Mouse (Mus musculus): ENCODE measurements around the gene Lrrc36. TPM values are rescaled to one million over a fixed set of nuclear protein-coding genes. Genes with fewer than 3 reads are reported as not detected.

Gene Lrrc36
- total and polyA plus RNA-seq, 3 experiments = 0.06 TPM; not detected in 2

DNA sequence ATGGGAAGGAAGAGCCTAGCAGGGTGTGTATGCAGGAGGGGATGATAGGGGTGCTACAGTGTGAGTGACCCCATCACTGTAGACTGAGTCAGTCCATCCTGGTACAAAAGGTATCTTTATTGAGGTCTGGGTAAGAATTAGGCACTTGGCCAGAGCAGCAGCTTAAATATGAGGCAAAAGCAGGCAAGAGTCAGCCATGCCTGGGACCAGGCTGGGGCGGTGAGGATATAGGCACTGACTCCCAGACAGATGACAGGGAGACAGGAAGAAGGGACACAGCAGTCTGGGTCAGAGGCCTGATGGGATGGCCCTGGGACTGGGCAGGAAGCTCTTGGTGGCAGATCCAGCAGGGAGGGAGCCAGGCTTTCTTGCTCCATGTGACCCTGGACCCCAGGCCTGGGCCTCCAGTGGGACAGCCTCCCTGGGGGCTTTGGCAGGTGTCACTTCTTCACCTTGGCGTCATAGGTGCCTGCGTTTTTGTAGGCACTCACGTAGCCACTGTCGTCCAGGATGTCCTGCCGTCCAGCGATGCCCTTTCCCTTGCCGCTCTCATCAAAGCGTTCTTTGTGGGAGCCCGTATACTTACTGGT is 54.1 kb downstream of the Lrrc36 start:
- H3K4me1 ChIP-seq (ENCODE audit: control insufficient read depth in 1 of 2, insufficient read depth in 2 of 2, low read length in 2 of 2) = peaks cover 0 to 3% of the 10 kb centered on the region in 2 experiments; a peak in 1 of 4 replicates
- DNase-seq (ENCODE audit: low read depth, low spot score) = no peak
- H3K36me3 ChIP-seq (ENCODE audit: control insufficient read depth in 1 of 2, insufficient read depth in 2 of 2, low read length in 2 of 2) = no peaks in the 10 kb centered on the region
- H3K27me3 ChIP-seq (ENCODE audit: control insufficient read depth in 1 of 2, insufficient read depth in 2 of 2, low read length in 2 of 2) = no peaks in the 10 kb centered on the region; a peak in 1 of 4 replicates
- no peak overlapping the region for H3K27ac ChIP-seq (ENCODE audit: control insufficient read depth, low read depth, low read length)
- no peaks in the 10 kb centered on the region for H3K79me2 ChIP-seq (ENCODE audit: control insufficient read depth, insufficient read depth, low read length, poor library complexity)
- H3K9me3 ChIP-seq (replicated peaks; ENCODE audit: insufficient read depth, low read length) = no peaks in the 10 kb centered on the region
- H3K9ac ChIP-seq (ENCODE audit: control insufficient read depth, low read depth, low read length, poor library complexity, severe bottlenecking) = no peak overlapping the region
- no peak overlapping the region for H3K4me3 ChIP-seq (ENCODE audit: control insufficient read depth in 1 of 2, insufficient read depth in 1 of 2, low read depth in 2 of 2, low read length in 2 of 2)
- TF ChIP-seq POLR2AphosphoS2 (IDR thresholded peaks at IDR 0.05; ENCODE audit: low read length) (no peak), NELFE (IDR thresholded peaks at IDR 0.05; ENCODE audit: low read depth, low read length) (no peak), USF2 (IDR thresholded peaks at IDR 0.05; ENCODE audit: borderline replicate concordance in 1 of 2, insufficient read depth in 1 of 2, low read depth in 1 of 2, low read length in 2 of 2) (no peak)

DNA sequence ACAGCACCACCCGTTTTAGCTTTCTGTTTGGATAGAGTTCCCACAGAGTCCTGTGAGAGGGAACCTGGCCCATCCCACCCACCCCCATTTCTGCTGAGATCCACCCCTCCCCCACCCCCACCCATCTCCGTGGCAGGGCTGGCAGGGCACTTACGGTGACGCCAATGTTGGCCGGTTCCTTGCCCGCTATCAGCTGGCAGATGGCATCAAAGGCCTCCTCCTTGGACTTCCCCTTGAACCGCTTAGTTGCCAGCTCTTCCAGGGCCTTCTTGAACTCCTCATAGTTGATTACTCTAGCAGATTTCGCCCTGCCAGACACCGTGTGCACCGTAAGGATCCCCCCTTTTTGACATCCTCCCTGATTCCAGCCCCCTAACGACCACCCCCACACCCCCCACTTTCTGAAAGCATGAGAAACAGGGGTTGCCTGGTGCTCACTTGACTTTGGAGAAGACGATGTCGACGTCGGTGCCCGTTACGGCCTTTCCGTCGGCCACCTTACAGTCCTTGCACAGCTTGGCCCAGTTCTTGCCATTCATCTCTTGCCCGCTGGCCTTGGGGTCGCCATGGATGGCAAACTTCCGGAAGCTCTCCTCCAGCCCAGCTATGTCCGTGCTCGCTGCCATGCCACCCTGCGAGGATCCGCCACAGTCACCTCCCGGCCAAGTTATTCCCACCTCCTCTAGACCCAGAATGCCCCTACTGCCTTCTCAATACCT is 54.8 kb downstream of the Lrrc36 start:
- TF ChIP-seq RAD21 (IDR thresholded peaks at IDR 0.05; ENCODE audit: low read depth, low read length) (no peak), TCF12 (IDR thresholded peaks at IDR 0.05; ENCODE audit: low read depth, low read length) (no peak), ELF1 (IDR thresholded peaks at IDR 0.05; ENCODE audit: low read depth, low read length) (no peak), MYB (IDR thresholded peaks at IDR 0.05; ENCODE audit: low read depth, low read length) (no peak), KAT2A (conservative IDR thresholded peaks at IDR 0.05; ENCODE audit: low read depth, low read length) (no peak), GABPA (IDR thresholded peaks at IDR 0.05; ENCODE audit: low read depth, low read length) (no peak), POLR2AphosphoS5 (IDR thresholded peaks at IDR 0.05; ENCODE audit: borderline replicate concordance, low read depth, low read length) (no peak), TBP (IDR thresholded peaks at IDR 0.05; ENCODE audit: low read depth, low read length) (no peak), CTCF (IDR thresholded peaks at IDR 0.05 in 2 of 3, conservative IDR thresholded peaks at IDR 0.05 in 1 of 3; ENCODE audit: control insufficient read depth in 1 of 3, insufficient read depth in 1 of 3, low read depth in 2 of 3, low read length in 3 of 3, poor library complexity in 1 of 3, severe bottlenecking in 1 of 3) (no peak), MYC (IDR thresholded peaks at IDR 0.05; ENCODE audit: low read depth, low read length) (no peak), POLR2A (IDR thresholded peaks at IDR 0.05; ENCODE audit: control insufficient read depth in 1 of 2, insufficient read depth in 1 of 2, low read depth in 1 of 2, low read length in 2 of 2, poor library complexity in 1 of 2) (no peak), NRF1 (IDR thresholded peaks at IDR 0.05; ENCODE audit: insufficient read depth, low read depth, low read length, poor library complexity, severe bottlenecking) (no peak), MEF2A (IDR thresholded peaks at IDR 0.05; ENCODE audit: extremely low read depth, insufficient replicate concordance, low read depth, low read length, poor library complexity, severe bottlenecking) (no peak), ETS1 (IDR thresholded peaks at IDR 0.05; ENCODE audit: low read depth, low read length) (no peak), HCFC1 (IDR thresholded peaks at IDR 0.05; ENCODE audit: low read depth, low read length) (no peak), RCOR1 (IDR thresholded peaks at IDR 0.05; ENCODE audit: low read depth, low read length) (no peak), ZMIZ1 (IDR thresholded peaks at IDR 0.05; ENCODE audit: low read depth, low read length) (no peak)
- no peak for DNase-seq (ENCODE audit: low read depth, low spot score)
- Histone ChIP-seq H3K27me3 (ENCODE audit: control insufficient read depth in 1 of 2, insufficient read depth in 2 of 2, low read length in 2 of 2) (no peaks in the 10 kb centered on the region; a peak in 1 of 4 replicates), H3K79me2 (ENCODE audit: control insufficient read depth, insufficient read depth, low read length, poor library complexity) (no peaks in the 10 kb centered on the region), H3K27ac (ENCODE audit: control insufficient read depth, low read depth, low read length) (no peak overlapping the region), H3K9me3 (replicated peaks; ENCODE audit: insufficient read depth, low read length) (no peaks in the 10 kb centered on the region), H3K4me1 (ENCODE audit: control insufficient read depth in 1 of 2, insufficient read depth in 2 of 2, low read length in 2 of 2) (peaks cover 0 to 3% of the 10 kb centered on the region in 2 experiments; a peak in 1 of 4 replicates), H3K9ac (ENCODE audit: control insufficient read depth, low read depth, low read length, poor library complexity, severe bottlenecking) (no peak overlapping the region), H3K4me3 (ENCODE audit: control insufficient read depth in 1 of 2, insufficient read depth in 1 of 2, low read depth in 2 of 2, low read length in 2 of 2) (no peak overlapping the region), H3K36me3 (ENCODE audit: control insufficient read depth in 1 of 2, insufficient read depth in 2 of 2, low read length in 2 of 2) (no peaks in the 10 kb centered on the region)
